Mouse (Mus musculus) small intestine, adult 2 months (tissue): ENCODE data around the gene Mettl15. TPM values are rescaled to one million over a fixed set of nuclear protein-coding genes. Genes with fewer than 3 reads are reported as not detected.

Experiments
- H3K27ac ChIP-seq: fragments of 200-500 bp; 2 replicates; pipeline ENCODE4 v1.5.1; 2012; ENCODE audit warnings: low read depth, low read length, control low read depth, inconsistent platforms; ENCODE audit not compliant: insufficient read depth
- H3K27me3 ChIP-seq: fragments of 200-500 bp; 2 replicates; pipeline ENCODE4 v1.6.1; 2012; ENCODE audit warnings: mild to moderate bottlenecking, moderate library complexity, low read length, inconsistent platforms; ENCODE audit not compliant: control insufficient read depth, insufficient read depth
- H3K36me3 ChIP-seq: fragments of 200-500 bp; 2 replicates; pipeline ENCODE4 v1.6.1; 2012; ENCODE audit warnings: mild to moderate bottlenecking, low read length, control low read depth, inconsistent platforms; ENCODE audit not compliant: control insufficient read depth, insufficient read depth
- H3K4me1 ChIP-seq: fragments of 200-500 bp; 2 replicates; pipeline ENCODE4 v1.6.1; 2012; ENCODE audit warnings: low read length, inconsistent platforms, mixed read lengths; ENCODE audit not compliant: control insufficient read depth, insufficient read depth, insufficient read length
- H3K4me3 ChIP-seq: fragments of 200-500 bp; 2 replicates; pipeline ENCODE4 v1.5.1; 2012; ENCODE audit warnings: low read depth, mild to moderate bottlenecking, control low read depth, inconsistent platforms, low read length, moderate library complexity
- CTCF ChIP-seq: fragments of 200-500 bp; IDR thresholded peaks from 2 replicates; pipeline ENCODE4 v1.5.1; 2012; ENCODE audit warnings: low read depth, mild to moderate bottlenecking, control low read depth, inconsistent platforms, low read length, moderate library complexity, mixed read lengths; ENCODE audit not compliant: insufficient replicate concordance, insufficient read length; ENCODE audit errors: extremely low read depth
- POLR2A ChIP-seq: fragments of 200-500 bp; IDR thresholded peaks from 2 replicates; pipeline ENCODE4 v1.6.1; 2012; ENCODE audit warnings: low read depth, mild to moderate bottlenecking, control low read depth, inconsistent platforms, low read length, moderate library complexity
- WGBS: fragments of 180-500 bp; shearing (Covaris S2); methylation state at CpG from one replicate; pipeline ENCODE4 v1.1.7; 2018; 5-methylcytosine and 5-hydroxymethylcytosine counted together
- polyA plus RNA-seq: library from polyadenylated mRNA; depleted of rRNA; stranded (reverse); fragments of >200 nt; gene quantifications from 2 replicates; pipeline ENCODE4 v1.2.3, GENCODE M21; 2012

Gene Mettl15
- polyA plus RNA-seq, 1 experiment: 0.62 TPM

GRCm38 (mm10) chr2:109284121-109284520, 3.6 kb upstream of the Mettl15 start:
- Histone ChIP-seq H3K4me3 (no peak overlapping the region), H3K4me1 (no peaks in the 10 kb centered on the region), H3K27ac (no peak overlapping the region), H3K36me3 (no peaks in the 10 kb centered on the region), H3K27me3 (no peaks in the 10 kb centered on the region)
- WGBS: 81% methylated on average over 3 of the region's 3 CpGs
- TF ChIP-seq CTCF (no peak), POLR2A (no peak)

- peak overlapping the region; percentile 85 for H3K4me3 ChIP-seq
- no peaks in the 10 kb centered on the region for H3K27me3 ChIP-seq
- no peaks in the 10 kb centered on the region for H3K36me3 ChIP-seq
- 0% methylated on average over 1 of the region's 1 CpGs for WGBS
- no peak for TF ChIP-seq CTCF
- TF ChIP-seq POLR2A: no peak
- H3K27ac ChIP-seq: no peak overlapping the region
- peaks cover 2% of the 10 kb centered on the region; the same call in 1 of the 2 replicates for H3K4me1 ChIP-seq
Observed at GRCm38 (mm10) chr2:109281341-109281690, 768 bp upstream of the Mettl15 start.

- no peak for TF ChIP-seq CTCF
- no peak for TF ChIP-seq POLR2A
- 3% methylated on average over 4 of the region's 4 CpGs for WGBS
- peaks cover 2% of the 10 kb centered on the region; the same call in 1 of the 2 replicates for H3K4me1 ChIP-seq
- no peaks in the 10 kb centered on the region for H3K27me3 ChIP-seq
- H3K36me3 ChIP-seq: no peaks in the 10 kb centered on the region
- no peak overlapping the region for H3K27ac ChIP-seq
- peak overlapping the region; percentile 85 for H3K4me3 ChIP-seq
Observed at GRCm38 (mm10) chr2:109280272-109280599, 312 bp downstream of the Mettl15 start.

GRCm38 (mm10) chr2:109278036-109278435, 2.5 kb downstream of the Mettl15 start:
- TF ChIP-seq POLR2A (peak; percentile 52), CTCF (no peak)
- WGBS: 2% methylated on average over 16 of the region's 16 CpGs

GRCm38 (mm10) chr2:109277593-109277992, 3.0 kb downstream of the Mettl15 start:
- 2% methylated on average over 7 of the region's 7 CpGs for WGBS
- no peak overlapping the region for H3K27ac ChIP-seq
- H3K27me3 ChIP-seq: no peaks in the 10 kb centered on the region
- peak overlapping the region; percentile 92 for H3K4me3 ChIP-seq
- no peak for TF ChIP-seq CTCF
- no peak for TF ChIP-seq POLR2A
- H3K4me1 ChIP-seq: peaks cover 2% of the 10 kb centered on the region; the same call in 1 of the 2 replicates
- no peaks in the 10 kb centered on the region for H3K36me3 ChIP-seq

More at GRCm38 (mm10) chr2:109278036-109278435, 2.5 kb downstream of the Mettl15 start:
- Histone ChIP-seq H3K36me3 (no peaks in the 10 kb centered on the region), H3K27me3 (no peaks in the 10 kb centered on the region), H3K27ac (no peak overlapping the region), H3K4me1 (peaks cover 2% of the 10 kb centered on the region; the same call in 1 of the 2 replicates), H3K4me3 (peak overlapping the region; percentile 92)

GRCm38 (mm10) chr2:109273098-109273497, 7.5 kb downstream of the Mettl15 start:
- WGBS: 74% methylated on average over 1 of the region's 1 CpGs
- Histone ChIP-seq H3K4me3 (no peak overlapping the region), H3K27ac (no peak overlapping the region), H3K27me3 (no peaks in the 10 kb centered on the region), H3K36me3 (no peaks in the 10 kb centered on the region), H3K4me1 (peaks cover 2% of the 10 kb centered on the region; the same call in 1 of the 2 replicates)
- TF ChIP-seq CTCF: no peak

- 62% methylated on average over 1 of the region's 1 CpGs for WGBS
- no peaks in the 10 kb centered on the region for H3K27me3 ChIP-seq
- no peaks in the 10 kb centered on the region for H3K4me1 ChIP-seq
- H3K36me3 ChIP-seq: no peaks in the 10 kb centered on the region
- no peak overlapping the region for H3K4me3 ChIP-seq
- H3K27ac ChIP-seq: no peak overlapping the region
- TF ChIP-seq POLR2A (no peak), CTCF (no peak)
Observed at GRCm38 (mm10) chr2:109262779-109263178, 17.8 kb downstream of the Mettl15 start.

- no peaks in the 10 kb centered on the region for H3K4me1 ChIP-seq
- no peaks in the 10 kb centered on the region for H3K36me3 ChIP-seq
- H3K27ac ChIP-seq: no peak overlapping the region
- no peaks in the 10 kb centered on the region for H3K27me3 ChIP-seq
- TF ChIP-seq POLR2A: no peak
- TF ChIP-seq CTCF: no peak
- 79% methylated on average over 3 of the region's 3 CpGs for WGBS
- H3K4me3 ChIP-seq: no peak overlapping the region
Observed at GRCm38 (mm10) chr2:109241947-109242346, 38.6 kb downstream of the Mettl15 start.
